28 mouse cellular contexts compared by ENCODE assay signal in the genomic region with DNA sequence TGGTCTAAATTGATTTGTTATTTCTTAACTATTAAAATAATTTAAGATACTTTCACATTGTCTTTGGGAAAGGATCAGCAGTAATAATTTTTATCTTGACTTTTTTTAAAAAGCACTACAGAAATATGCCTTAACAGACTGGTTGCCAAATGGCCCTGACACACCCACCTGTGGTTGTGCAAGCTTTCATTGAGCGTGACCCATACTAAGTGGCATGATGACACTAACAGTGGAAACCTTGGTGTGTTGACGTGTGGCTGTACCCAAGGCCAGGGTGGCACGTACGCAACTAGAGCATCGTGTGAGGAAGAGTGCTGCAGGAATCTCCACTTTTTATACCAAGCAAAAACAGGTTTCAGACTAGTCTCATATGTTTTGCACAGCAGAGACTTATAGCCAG. TPM values are rescaled to one million over a fixed set of nuclear protein-coding genes. Genes with fewer than 3 reads are reported as not detected.
"Had no signal": no experiment of that assay in that cellular context is flagged by ENCODE, and none has a peak within 500 bp of the region (broad histone marks: within the 10 kb centered on the region; RNA-seq: fewer than 3 reads in every experiment).

No protein-coding gene starts in this region.

- ATAC-seq: intestine, embryonic 16.5 days; lung, postnatal 0 days had no signal

- DNase-seq: kidney, adult 18-20 months; kidney, adult 9 months; kidney, postnatal 14 days; kidney, postnatal 4 days; left cerebral cortex, postnatal 4 days; lung, embryonic 14.5 days; lung, postnatal 4 days; midbrain, embryonic 14.5 days; thymus, adult 2 months; thymus, postnatal 25 days had no signal

- H3K36me3 ChIP-seq: limb, embryonic 12.5 days; limb, embryonic 15.5 days had no signal

- H3K4me3 ChIP-seq: limb, embryonic 12.5 days; limb, embryonic 15.5 days had no signal

- H3K4me2 ChIP-seq: limb, embryonic 12.5 days; limb, embryonic 15.5 days; lung, embryonic 14.5 days; midbrain, embryonic 11.5 days had no signal

- H3K27ac ChIP-seq: limb, embryonic 12.5 days; limb, embryonic 15.5 days; liver, embryonic 14.5 days had no signal

- H3K4me1 ChIP-seq: limb, embryonic 12.5 days; limb, embryonic 15.5 days had no signal

- H3K27me3 ChIP-seq: limb, embryonic 12.5 days; limb, embryonic 15.5 days had no signal

- H3K9ac ChIP-seq: limb, embryonic 12.5 days; limb, embryonic 15.5 days; liver, embryonic 14.5 days; lung, embryonic 14.5 days had no signal

- H3K9me3 ChIP-seq: limb, embryonic 12.5 days; limb, embryonic 15.5 days had no signal

RNA-seq across cellular contexts. Expression of a gene that starts 31.3 kb away (rescaled TPM):
- total RNA-seq: layer of hippocampus, adult 18-20 months; layer of hippocampus, postnatal 14 days; left cerebral cortex, adult 8-10 months; left cerebral cortex, postnatal 14 days; left cerebral cortex, postnatal 4 days; megakaryocyte progenitor cell, adult 5-6 weeks; megakaryocyte-erythroid progenitor cell, adult 5-6 weeks; midbrain, postnatal 0 days had no signal
- polyA plus RNA-seq: intestine, embryonic 16.5 days; kidney, embryonic 16.5 days; limb, embryonic 12.5 days; liver, embryonic 14.5 days; lung, embryonic 14.5 days; lung, postnatal 0 days; midbrain, embryonic 11.5 days; midbrain, embryonic 14.5 days; midbrain, postnatal 0 days; neural tube, embryonic 11.5 days; neural tube, embryonic 14.5 days; small intestine, adult 2 months; spleen, adult 2 months; thymus, adult 2 months had no signal
